Mouse (Mus musculus): ENCODE measurements around the gene Leprot. TPM values are rescaled to one million over a fixed set of nuclear protein-coding genes. Genes with fewer than 3 reads are reported as not detected.
A peak's percentile ranks its signal among the peaks of the same experiment; 100 is the strongest.

Gene Leprot
- polyA plus RNA-seq, 1 experiment from 2014 or later, result 97.1 TPM

DNA sequence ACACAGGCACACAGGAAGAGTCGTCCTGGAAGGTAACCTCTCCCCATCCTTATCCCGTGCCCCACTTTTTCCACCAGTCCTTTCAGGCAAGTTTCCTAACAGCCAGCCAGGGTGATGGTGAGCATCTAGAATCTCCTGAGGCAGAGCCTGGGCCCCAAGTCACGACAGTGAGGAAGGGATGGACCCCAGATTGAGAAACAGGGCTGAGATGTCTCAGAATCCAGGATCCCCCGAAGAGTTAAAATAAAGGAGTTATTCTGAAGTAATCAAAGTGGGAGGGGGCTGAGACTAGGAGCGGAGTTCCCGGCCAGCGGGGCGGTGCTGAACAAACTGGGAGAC lies 692 bp upstream of the Leprot start:
- Histone ChIP-seq H3K9me3 (no peaks in the 10 kb centered on the region), H3K27ac (peak overlapping the region; percentile 84), H3K36me3 (no peaks in the 10 kb centered on the region), H3K27me3 (replicated peaks) (no peaks in the 10 kb centered on the region), H3K9ac (peak overlapping the region; percentile 48), H3K4me2 (replicated peaks) (peak overlapping the region; percentile 77), H3K4me3 (replicated peaks) (peak overlapping the region; percentile 83), H3K4me1 (replicated peaks) (0 out of 2 replicates have a peak, but pooled peaks cover 6% of the 10 kb centered on the region)
- under 1% methylated on average over 8 of the region's 8 CpGs for WGBS
- ATAC-seq, result no peak

DNA sequence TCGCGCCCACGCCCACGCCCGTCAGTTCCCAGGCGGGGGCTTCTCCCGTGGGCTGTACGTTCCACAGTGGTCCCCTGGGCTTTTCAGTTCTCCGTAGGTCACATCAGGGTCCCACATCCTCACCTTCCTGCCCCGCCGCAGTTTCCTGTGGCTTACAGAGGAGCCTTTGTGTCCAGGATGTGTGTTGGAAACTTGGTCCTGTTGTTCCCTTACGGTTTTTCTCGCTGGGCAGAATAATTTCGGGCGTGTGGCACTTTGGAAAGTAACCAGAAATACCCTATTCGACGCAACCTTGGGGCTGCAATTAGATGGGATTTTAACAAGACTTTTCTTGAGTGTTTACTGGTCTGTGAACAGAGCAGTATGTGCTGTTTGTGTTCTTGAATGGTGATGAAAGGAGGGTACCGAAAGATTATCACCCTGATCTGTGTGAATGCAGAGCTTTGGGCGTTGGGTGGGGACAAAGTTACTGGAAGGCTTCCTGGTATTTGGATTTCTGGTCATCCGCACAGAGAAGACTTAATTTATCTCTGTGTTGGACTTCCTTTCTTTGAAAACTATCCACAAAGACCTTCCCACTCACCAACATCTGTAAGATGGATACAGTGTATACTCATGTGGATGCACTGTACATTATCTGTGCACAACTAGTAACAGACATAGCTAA lies 591 bp downstream of the Leprot start:
- Histone ChIP-seq H3K9ac (peak overlapping the region; percentile 99), H3K27ac (peak overlapping the region; percentile 93)
- ATAC-seq, result peak; percentile 21; the same call in 1 of the 2 replicates

DNA sequence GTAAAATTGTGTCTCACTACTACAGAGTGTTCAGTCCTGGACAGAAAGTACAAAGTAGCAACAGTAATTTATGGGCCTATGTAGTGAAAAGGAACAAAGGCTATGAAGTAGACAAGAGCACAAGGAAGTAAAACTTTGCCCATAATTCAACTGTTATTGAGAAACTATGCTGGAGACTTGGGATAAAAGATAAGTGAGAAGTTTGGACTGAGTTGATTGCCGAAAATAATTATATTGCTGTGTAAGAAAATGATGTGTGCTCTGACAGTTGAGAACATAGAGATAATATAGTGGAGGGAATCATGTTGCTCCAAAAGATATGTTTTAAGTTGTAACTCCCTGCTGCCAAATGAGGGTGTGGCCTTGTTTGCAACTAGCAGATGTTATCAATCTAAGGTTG lies 1.2 kb downstream of the Leprot start:
- Histone ChIP-seq H3K36me3 (no peaks in the 10 kb centered on the region), H3K9me3 (no peaks in the 10 kb centered on the region), H3K4me3 (replicated peaks) (peak overlapping the region; percentile 83), H3K4me1 (replicated peaks) (peaks cover 6% of the 10 kb centered on the region; the same call in 1 of the 2 replicates), H3K27ac (peak overlapping the region; percentile 93), H3K27me3 (replicated peaks) (no peaks in the 10 kb centered on the region), H3K4me2 (replicated peaks) (peak overlapping the region; percentile 65), H3K9ac (0 out of 2 replicates have a peak overlapping the region, but pooled peaks have one; percentile 99)
- WGBS, result 54% methylated on average over 1 of the region's 1 CpGs
- ATAC-seq, result 0 out of 2 replicates have a peak, but pooled peaks have one; percentile 9

More for the DNA sequence above, 591 bp downstream of the Leprot start:
- no peaks in the 10 kb centered on the region for H3K9me3 ChIP-seq
- peak overlapping the region; percentile 65 for H3K4me2 ChIP-seq (replicated peaks)
- under 1% methylated on average over 20 of the region's 20 CpGs for WGBS
- 0 out of 2 replicates have a peak, but pooled peaks cover 6% of the 10 kb centered on the region for H3K4me1 ChIP-seq (replicated peaks)
- no peaks in the 10 kb centered on the region for H3K27me3 ChIP-seq (replicated peaks)
- H3K36me3 ChIP-seq, result no peaks in the 10 kb centered on the region
- peak overlapping the region; percentile 83 for H3K4me3 ChIP-seq (replicated peaks)

DNA sequence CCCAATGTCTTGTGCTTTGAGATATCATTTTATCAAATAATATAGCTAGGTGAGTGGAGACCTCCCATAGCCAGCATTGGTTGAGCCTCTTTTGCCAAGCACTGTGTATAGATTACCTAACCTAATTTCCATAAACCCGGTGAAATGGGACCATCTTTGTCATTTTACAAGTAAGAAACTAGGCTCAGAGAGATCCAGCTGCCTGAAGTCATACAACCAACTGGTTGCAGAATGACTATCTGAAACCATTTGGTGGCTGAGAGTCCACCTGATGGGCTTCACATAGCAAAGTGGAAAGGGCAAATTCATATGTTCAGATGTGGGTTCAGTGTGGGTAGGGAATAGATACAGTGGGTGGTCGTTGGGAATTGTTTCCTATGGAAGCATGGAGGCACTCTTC lies 3.4 kb downstream of the Leprot start:
- no peak overlapping the region for H3K9ac ChIP-seq
- H3K4me2 ChIP-seq (replicated peaks), result no peak overlapping the region
- no peaks in the 10 kb centered on the region for H3K27me3 ChIP-seq (replicated peaks)
- H3K4me3 ChIP-seq (replicated peaks), result no peak overlapping the region
- no peak overlapping the region for H3K27ac ChIP-seq
- H3K4me1 ChIP-seq (replicated peaks), result peaks cover 6% of the 10 kb centered on the region; the same call in 1 of the 2 replicates
- WGBS, result 91% methylated on average over 2 of the region's 2 CpGs
- no peaks in the 10 kb centered on the region for H3K36me3 ChIP-seq
- H3K9me3 ChIP-seq, result no peaks in the 10 kb centered on the region
- ATAC-seq, result no peak

DNA sequence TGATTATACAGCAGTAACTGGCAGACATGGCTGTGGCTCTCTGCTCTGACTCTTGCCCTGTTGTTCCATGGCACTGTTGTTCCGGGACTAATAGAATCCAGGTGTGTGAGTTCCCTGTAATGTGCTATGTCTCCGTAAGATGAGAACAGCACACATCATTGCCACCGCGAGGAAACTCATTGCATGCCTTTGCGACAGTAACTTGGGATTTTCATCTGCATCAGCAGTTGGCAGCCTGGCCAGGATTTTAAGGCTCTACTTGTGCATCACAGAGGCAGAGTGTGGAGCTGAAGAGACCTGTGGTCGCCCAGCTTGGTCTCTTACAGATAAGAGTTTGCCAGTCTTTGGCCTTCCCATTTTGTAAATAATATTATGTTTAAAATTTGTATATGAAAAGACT lies 6.7 kb downstream of the Leprot start:
- Histone ChIP-seq H3K9me3 (no peaks in the 10 kb centered on the region), H3K36me3 (peaks cover 3% of the 10 kb centered on the region; the same call in 1 of the 2 replicates), H3K27ac (no peak overlapping the region), H3K4me2 (replicated peaks) (no peak overlapping the region), H3K27me3 (replicated peaks) (no peaks in the 10 kb centered on the region), H3K9ac (no peak overlapping the region), H3K4me1 (replicated peaks) (peaks cover 3% of the 10 kb centered on the region; the same call in 1 of the 2 replicates), H3K4me3 (replicated peaks) (no peak overlapping the region)
- 87% methylated on average over 6 of the region's 6 CpGs for WGBS
- no peak for ATAC-seq

DNA sequence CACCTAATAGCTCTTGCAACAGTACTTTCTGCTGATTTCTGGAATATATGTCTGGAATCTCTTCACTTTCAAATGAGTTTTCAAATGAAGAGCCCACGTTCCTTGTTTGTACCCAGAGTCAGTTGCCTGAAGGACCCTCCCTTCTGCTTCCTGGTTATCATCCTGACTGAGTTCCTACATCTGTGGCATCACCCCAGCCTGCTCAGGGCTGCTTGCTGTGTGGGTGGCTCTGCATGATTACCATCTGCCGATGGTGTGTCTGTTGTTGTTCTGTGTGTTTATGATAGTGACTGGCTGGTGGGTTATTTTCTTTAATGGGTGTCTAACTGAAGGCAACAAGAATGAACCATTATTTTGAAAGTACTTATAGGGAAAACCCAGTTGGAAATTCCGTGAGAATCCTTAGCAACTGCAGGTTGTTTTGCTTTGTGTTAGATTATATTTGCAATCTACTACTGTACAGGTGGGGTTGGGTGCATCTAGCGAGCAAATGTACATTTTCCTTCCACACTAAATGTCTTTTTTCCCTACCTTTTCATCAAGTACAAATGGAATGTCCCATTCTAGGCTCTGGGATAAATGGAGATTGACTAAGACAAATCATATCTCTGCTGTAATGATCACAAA lies 7.4 kb downstream of the Leprot start:
- peak; percentile 63; the same call in 1 of the 2 replicates for ATAC-seq
- H3K36me3 ChIP-seq, result peaks cover 8% of the 10 kb centered on the region
- no peak overlapping the region for H3K4me3 ChIP-seq (replicated peaks)
- H3K27ac ChIP-seq, result no peak overlapping the region
- WGBS, result 76% methylated on average over 4 of the region's 4 CpGs
- H3K9me3 ChIP-seq, result no peaks in the 10 kb centered on the region
- H3K4me2 ChIP-seq (replicated peaks), result no peak overlapping the region
- no peak overlapping the region for H3K9ac ChIP-seq
- no peaks in the 10 kb centered on the region; the same call in 1 of the 2 replicates for H3K4me1 ChIP-seq (replicated peaks)
- H3K27me3 ChIP-seq (replicated peaks), result no peaks in the 10 kb centered on the region

DNA sequence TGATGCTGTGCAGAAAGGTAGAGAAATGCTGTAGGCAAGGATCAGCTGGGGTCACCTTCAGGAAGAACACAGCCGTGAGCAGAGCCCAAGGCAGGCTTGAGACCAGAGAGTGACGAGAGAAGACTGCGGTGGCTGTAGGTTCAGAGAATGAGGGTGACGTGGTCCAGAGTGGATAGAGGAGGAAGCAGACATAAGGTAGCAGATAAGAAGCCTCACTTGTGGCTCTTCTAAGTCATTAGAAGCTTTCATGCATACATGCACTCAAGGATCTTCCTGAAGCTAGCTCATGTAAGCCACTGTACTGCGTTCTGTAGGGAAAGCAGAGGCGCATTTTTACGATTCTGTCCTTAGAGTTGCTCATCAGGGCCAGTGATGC lies 7.9 kb downstream of the Leprot start:
- Histone ChIP-seq H3K4me2 (replicated peaks) (no peak overlapping the region), H3K4me3 (replicated peaks) (no peak overlapping the region), H3K9ac (no peak overlapping the region), H3K27me3 (replicated peaks) (no peaks in the 10 kb centered on the region), H3K36me3 (peaks cover 8% of the 10 kb centered on the region), H3K4me1 (replicated peaks) (no peaks in the 10 kb centered on the region; the same call in 1 of the 2 replicates), H3K27ac (no peak overlapping the region), H3K9me3 (no peaks in the 10 kb centered on the region)
- WGBS, result 87% methylated on average over 7 of the region's 7 CpGs
- ATAC-seq, result no peak

DNA sequence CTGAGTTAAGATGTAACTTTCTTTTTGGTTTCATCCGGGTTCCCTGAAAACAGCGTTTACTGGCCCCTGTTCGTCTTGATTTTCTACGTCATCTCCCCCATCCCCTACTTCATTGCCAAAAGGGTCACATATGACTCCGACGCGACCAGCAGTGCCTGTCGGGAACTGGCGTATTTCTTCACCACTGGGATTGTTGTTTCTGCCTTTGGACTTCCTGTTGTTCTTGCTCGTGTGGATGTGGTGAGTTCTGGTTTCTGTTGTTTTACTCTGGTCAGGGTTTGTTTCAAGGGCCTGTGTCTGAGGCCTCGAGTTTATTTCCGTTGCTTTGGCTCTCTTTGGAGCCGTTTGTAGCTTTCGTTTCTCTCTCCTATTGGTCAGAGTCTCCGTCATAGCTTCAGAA lies 8.5 kb downstream of the Leprot start:
- no peak overlapping the region for H3K4me2 ChIP-seq (replicated peaks)
- H3K27ac ChIP-seq, result no peak overlapping the region
- ATAC-seq, result no peak
- no peaks in the 10 kb centered on the region for H3K27me3 ChIP-seq (replicated peaks)
- 86% methylated on average over 15 of the region's 15 CpGs for whole genome bisulfite sequencing
- no peaks in the 10 kb centered on the region for H3K9me3 ChIP-seq
- no peaks in the 10 kb centered on the region; the same call in 1 of the 2 replicates for H3K4me1 ChIP-seq (replicated peaks)
- peaks cover 8% of the 10 kb centered on the region for H3K36me3 ChIP-seq
- no peak overlapping the region for H3K9ac ChIP-seq
- H3K4me3 ChIP-seq (replicated peaks), result no peak overlapping the region

DNA sequence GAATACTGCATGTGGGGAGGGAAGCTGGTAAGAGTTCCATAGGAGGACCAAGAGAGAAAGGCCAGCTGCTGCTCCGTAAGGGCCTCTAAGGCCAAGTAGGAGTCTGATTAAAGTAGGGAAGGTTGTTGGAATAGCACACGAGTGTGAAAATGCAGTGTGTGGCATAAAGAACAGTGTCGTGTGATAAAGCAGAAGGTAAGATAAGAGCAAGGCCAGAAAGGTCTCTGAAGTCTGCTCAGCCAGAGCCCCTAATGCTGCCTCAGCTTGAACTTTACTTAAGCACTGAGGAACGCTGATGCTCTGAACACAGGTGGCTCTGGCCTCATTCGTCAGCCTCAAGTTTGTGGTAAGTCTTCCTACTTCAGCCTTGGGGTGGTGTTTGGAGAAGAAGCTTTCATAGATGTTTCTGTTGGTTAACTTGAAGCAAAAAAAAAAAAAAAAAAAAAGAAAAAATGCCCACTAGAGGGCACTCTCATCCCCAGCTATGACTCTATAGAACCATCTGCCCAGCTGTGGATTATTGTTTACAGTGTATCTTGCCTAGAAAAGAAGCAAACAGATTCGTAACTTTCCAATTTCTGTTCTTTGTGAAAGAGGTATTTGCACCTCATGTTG lies 9.5 kb downstream of the Leprot start:
- WGBS, result 43% methylated on average over 6 of the region's 6 CpGs
- no peak overlapping the region for H3K4me3 ChIP-seq (replicated peaks)
- no peaks in the 10 kb centered on the region; the same call in 1 of the 2 replicates for H3K4me1 ChIP-seq (replicated peaks)
- H3K4me2 ChIP-seq (replicated peaks), result no peak overlapping the region
- no peak overlapping the region for H3K27ac ChIP-seq
- H3K9ac ChIP-seq, result no peak overlapping the region
- no peaks in the 10 kb centered on the region for H3K27me3 ChIP-seq (replicated peaks)
- H3K9me3 ChIP-seq, result no peaks in the 10 kb centered on the region
- no peak for ATAC-seq
- peaks cover 8% of the 10 kb centered on the region for H3K36me3 ChIP-seq

DNA sequence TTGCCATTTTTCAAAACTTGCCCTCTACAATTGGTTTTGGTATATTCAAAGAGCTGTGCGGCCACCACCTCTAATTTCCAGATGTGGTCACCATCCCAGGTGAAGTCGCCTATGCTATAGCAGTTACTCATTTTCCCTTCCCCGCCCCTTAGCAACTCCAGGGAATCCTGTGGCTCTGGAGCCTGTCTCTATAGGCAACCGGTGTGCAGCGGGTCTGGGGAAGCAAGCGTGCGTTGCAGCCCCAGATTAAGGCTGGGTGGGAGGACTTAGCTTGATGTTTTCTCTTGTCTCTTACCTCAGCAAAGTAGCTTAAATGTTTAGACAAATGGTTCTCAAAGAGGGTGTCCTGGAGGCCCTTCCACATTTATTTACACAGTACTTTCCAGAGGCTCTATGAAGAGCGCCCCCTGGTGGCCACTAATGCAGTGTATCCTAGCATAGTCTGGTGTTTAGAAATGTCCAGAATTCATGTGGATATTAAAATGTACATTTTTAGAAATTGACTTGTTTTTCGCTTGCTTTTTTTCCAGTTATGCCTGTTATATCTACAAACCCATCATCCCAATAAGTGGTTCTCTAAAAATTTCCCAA lies 16.7 kb downstream of the Leprot start:
- no peak overlapping the region for H3K4me3 ChIP-seq (replicated peaks)
- no peaks in the 10 kb centered on the region for H3K27me3 ChIP-seq (replicated peaks)
- peaks cover 11% of the 10 kb centered on the region; the same call in 1 of the 2 replicates for H3K36me3 ChIP-seq
- no peak for ATAC-seq
- no peaks in the 10 kb centered on the region for H3K9me3 ChIP-seq
- no peak overlapping the region for H3K9ac ChIP-seq
- H3K4me1 ChIP-seq (replicated peaks), result no peaks in the 10 kb centered on the region
- 72% methylated on average over 9 of the region's 9 CpGs for WGBS
- H3K27ac ChIP-seq, result no peak overlapping the region
- no peak overlapping the region for H3K4me2 ChIP-seq (replicated peaks)

DNA sequence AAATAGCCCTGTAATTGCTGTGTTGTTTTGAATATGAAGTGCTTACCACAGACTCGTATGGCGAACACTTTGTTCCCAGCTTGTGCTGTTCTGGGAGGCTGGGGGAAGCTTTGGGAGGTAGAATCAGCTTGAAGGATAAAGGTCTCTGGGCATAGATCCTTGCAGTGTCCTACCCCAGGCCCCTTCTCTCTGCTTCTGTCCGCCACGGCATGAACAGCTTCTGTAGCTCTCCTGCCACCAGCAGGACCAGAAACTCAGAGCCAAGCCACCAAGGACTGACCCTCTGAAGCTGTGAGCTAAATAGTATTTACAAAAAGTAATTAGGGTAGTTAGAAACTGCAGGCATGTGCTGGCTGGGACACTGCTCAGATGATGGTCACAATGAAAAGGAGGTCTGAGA lies 17.2 kb downstream of the Leprot start:
- no peak overlapping the region for H3K4me3 ChIP-seq (replicated peaks)
- peaks cover 7% of the 10 kb centered on the region; the same call in 1 of the 2 replicates for H3K36me3 ChIP-seq
- no peak overlapping the region for H3K27ac ChIP-seq
- no peak overlapping the region for H3K4me2 ChIP-seq (replicated peaks)
- H3K27me3 ChIP-seq (replicated peaks), result no peaks in the 10 kb centered on the region
- ATAC-seq, result no peak
- no peaks in the 10 kb centered on the region for H3K4me1 ChIP-seq (replicated peaks)
- H3K9ac ChIP-seq, result no peak overlapping the region
- H3K9me3 ChIP-seq, result no peaks in the 10 kb centered on the region
- WGBS, result 92% methylated on average over 4 of the region's 4 CpGs

DNA sequence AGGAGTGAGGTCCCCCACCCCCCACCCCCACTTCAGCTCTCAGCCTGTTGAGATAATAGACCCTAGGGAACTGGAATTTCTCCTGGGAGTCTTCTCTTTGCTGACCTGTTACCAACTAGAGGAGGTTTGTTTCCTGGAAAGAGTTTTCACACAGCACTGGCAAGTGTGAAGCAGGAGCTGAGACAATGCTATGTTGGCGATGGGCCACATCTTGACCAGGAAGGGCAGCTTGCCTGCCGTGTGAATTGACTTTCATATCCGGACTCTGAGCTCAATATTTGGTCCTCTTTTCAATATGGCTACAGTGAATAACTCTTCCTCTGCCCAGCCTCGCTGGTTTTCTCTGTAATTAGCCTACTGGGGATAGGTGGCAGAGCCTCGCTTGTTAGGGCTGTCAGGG lies 21.6 kb downstream of the Leprot start:
- Histone ChIP-seq H3K9ac (no peak overlapping the region), H3K4me1 (replicated peaks) (no peaks in the 10 kb centered on the region), H3K27me3 (replicated peaks) (no peaks in the 10 kb centered on the region), H3K36me3 (no peaks in the 10 kb centered on the region), H3K27ac (no peak overlapping the region), H3K4me2 (replicated peaks) (no peak overlapping the region), H3K9me3 (no peaks in the 10 kb centered on the region), H3K4me3 (replicated peaks) (no peak overlapping the region)
- WGBS, result 68% methylated on average over 5 of the region's 5 CpGs
- no peak for ATAC-seq
